Mouse (Mus musculus) Patski (cell line): ENCODE results near the gene Trim16. TPM values are rescaled to one million over a fixed set of nuclear protein-coding genes. Genes with fewer than 3 reads are reported as not detected.

ENCODE experiments used
- ATAC-seq: fragments of 100-300 bp; one replicate; pipeline ENCODE4 v1.8.0; 2021
- CTCF ChIA-PET: fragments of 350-600 bp; sonication (Branson Sonifier 250); formaldehyde crosslinking; loops from one replicate; lab custom pipeline; 2022; ENCODE audit warnings: inconsistent platforms; lab: Charles Lee
- POLR2A ChIA-PET: fragments of 350-600 bp; sonication (Branson Sonifier 250); formaldehyde crosslinking; loops from one replicate; lab custom pipeline; 2022; ENCODE audit warnings: antibody characterized with exemption, inconsistent platforms; lab: Charles Lee
- DNase-seq: peaks from one replicate; pipeline ENCODE4 v3.0.0-alpha.2; 2011; ENCODE audit warnings: low read depth, low spot score
- H3K27me3 ChIP-seq: fragments of 371-371 bp; one replicate; pipeline ENCODE4 v1.5.1; 2021
- CTCF ChIP-seq: fragments of 100-300 bp; IDR thresholded peaks from one replicate; pipeline ENCODE4 v1.5.1; 2021
- in situ Hi-C: fragments of 300-500 bp; cut with MboI; formaldehyde crosslinking; loops from 3 replicates; pipeline ENCODE4 v1.11.1; 2018; ENCODE audit warnings: low pct_unique_long_range_greater_than_20kb, mixed read lengths
- polyA plus RNA-seq: library from polyadenylated mRNA; unstranded; gene quantifications from one replicate; pipeline ENCODE4 v1.2.3, GENCODE M21; 2021

Gene Trim16
- polyA plus RNA-seq, 1 experiment from 2014 or later = 2.8 TPM

DNA sequence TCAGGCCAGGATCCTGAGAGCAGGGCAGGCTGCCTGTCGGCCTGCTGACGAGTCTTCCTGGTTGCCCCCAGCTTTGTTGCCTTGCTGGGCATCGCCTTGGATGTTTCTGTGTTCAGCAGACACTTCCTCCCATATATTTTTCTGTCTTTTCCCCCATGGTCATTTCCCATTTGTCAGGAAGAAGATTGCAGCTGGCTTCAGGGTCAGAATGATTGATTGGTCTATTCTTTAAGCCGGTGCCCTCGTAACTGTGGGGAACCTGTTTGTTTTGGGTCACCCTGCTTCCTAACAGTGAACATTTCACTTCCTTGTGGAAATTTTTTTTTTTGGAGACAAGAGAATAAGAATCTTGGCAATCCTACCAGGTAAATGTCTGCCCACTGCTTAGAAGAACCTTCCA lies 65.3 kb downstream of the Trim16 start:
- POLR2A ChIA-PET = no interaction called here
- no peak for DNase-seq
- H3K27me3 ChIP-seq = no peaks in the 10 kb centered on the region
- ATAC-seq = no peak
- CTCF ChIA-PET = no interaction called here
- in situ Hi-C loops = no loop called here
- TF ChIP-seq CTCF = no peak

DNA sequence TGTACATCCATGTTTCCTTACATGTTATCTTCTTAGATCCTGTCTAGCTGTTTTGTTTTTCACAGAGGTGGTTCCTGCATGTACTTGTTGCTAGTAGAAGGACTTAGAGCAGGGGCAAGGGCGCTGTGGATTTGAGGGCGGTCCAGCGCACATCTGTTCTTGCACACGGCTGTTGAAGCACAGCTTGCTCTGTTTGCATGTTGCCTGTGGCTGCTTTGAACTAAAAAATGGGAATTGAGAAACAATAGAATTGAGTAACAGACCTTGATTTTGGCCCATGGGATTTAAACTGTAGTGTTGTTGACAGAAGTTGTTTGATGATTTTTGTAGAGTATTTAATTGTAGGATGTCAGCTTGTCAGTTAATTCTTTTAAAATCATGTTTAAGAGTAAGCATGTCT lies 70.8 kb downstream of the Trim16 start:
- ChIA-PET CTCF (interaction anchor here (1.2 to 1.4 kb wide), 2 partner anchors 134 to 249 kb away, joined by 3 read pairs; no protein-coding TSS in a partner anchor), POLR2A (interaction anchor here (0.6 kb wide), 1 partner anchor 11 kb away, joined by 3 read pairs; no protein-coding TSS in a partner anchor)
- in situ Hi-C loops = no loop called here
- TF ChIP-seq CTCF = no peak
- no peak for ATAC-seq
- no peaks in the 10 kb centered on the region for H3K27me3 ChIP-seq
- DNase-seq = no peak

- no peak for ATAC-seq
- TF ChIP-seq CTCF = no peak
- H3K27me3 ChIP-seq = no peaks in the 10 kb centered on the region
- ChIA-PET POLR2A (no interaction called here), CTCF (interaction anchor here (1.4 kb wide), 1 partner anchor 135 kb away, joined by 3 read pairs; no protein-coding TSS in a partner anchor)
- no peak for DNase-seq
- in situ Hi-C loops = no loop called here
Measured at GRCm38 (mm10) chr11:62891763-62892162, 71.7 kb downstream of the Trim16 start.

Other genes with a start within 250 kb of the Trim16 start
- 0.04 TPM for gene Trpv2, start 245.7 kb upstream of the Trim16 start, polyA plus RNA-seq
- 6.2 TPM for gene Lrrc75a, start 171.7 kb upstream of the Trim16 start, polyA plus RNA-seq
- 55.6 TPM for gene Mmgt2, start 171.6 kb upstream of the Trim16 start, polyA plus RNA-seq
- 5.5 TPM for gene Zfp287, start 88.3 kb upstream of the Trim16 start, polyA plus RNA-seq
- not detected for gene Gm10428, start 67.1 kb upstream of the Trim16 start, polyA plus RNA-seq
- 1.7 TPM for gene Zfp286, start 30.8 kb upstream of the Trim16 start, polyA plus RNA-seq
- gene Fbxw10, start 26.8 kb downstream of the Trim16 start, polyA plus RNA-seq = 1.4 TPM
- 52.8 TPM for gene Tvp23b, start 59.2 kb downstream of the Trim16 start, polyA plus RNA-seq
- gene Cdrt4, start 131.0 kb downstream of the Trim16 start, polyA plus RNA-seq = not detected
- not detected for gene Tekt3, start 241.4 kb downstream of the Trim16 start, polyA plus RNA-seq